Mouse (Mus musculus): ENCODE data around the gene Mpv17. TPM values are rescaled to one million over a fixed set of nuclear protein-coding genes. Genes with fewer than 3 reads are reported as not detected.

The Mpv17 gene
- polyA plus RNA-seq, 1 experiment from 2014 or later = 162 TPM

DNA sequence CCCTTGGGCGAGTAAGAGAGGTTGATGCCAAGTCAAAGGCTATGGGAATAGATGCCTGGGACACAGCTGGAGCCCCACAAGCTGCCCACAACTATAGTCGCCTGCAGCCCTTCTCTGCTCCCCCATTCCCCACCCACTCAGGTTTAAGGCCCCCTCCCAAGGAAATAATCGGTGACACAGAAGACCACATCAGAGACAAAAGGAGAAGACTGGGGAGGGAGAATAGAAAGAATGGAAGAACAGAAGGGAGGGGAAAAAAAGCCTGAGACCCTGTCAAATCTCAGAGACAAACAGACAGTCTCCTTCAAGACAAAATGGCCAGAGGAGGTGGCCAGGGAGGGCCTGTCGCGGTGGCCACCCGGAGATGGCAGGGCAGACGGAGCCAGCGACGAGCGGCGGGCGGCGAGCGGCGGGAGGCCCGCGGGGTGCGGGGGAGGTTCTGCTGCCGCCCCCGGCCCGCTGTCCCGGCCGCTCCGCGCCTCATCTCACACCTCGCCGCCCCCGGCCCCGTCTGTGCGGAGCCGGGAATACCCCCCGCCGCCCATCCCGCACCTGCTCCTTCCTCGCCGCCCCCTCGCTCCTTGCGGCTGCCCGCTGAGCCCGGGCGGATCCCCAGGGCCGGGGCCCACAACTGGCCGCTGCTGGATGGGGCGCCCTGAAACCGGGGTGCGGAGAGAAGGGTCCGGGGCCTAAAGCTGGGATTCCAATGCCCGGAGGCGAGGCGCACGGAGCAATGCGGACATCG, 61.6 kb downstream of the Mpv17 start:
- no peak for ATAC-seq
- ChIA-PET POLR2A (no interaction called here), CTCF (no interaction called here)

More for the DNA sequence above, 61.6 kb downstream of the Mpv17 start:
- DNase-seq (ENCODE audit: low read depth, low spot score) = no peak
- in situ Hi-C loops (cut with MboI; ENCODE audit: low pct_unique_long_range_greater_than_20kb) = no loop called here
- H3K27me3 ChIP-seq = peaks cover 29% of the 10 kb centered on the region
- no peak for TF ChIP-seq CTCF (IDR thresholded peaks at IDR 0.05)

Other genes starting within 250 kb of the Mpv17 start
- gene Ost4, start 246.5 kb downstream of the Mpv17 start, polyA plus RNA-seq (2021) = 262 TPM
- 0.30 TPM for gene Emilin1, start 240.8 kb downstream of the Mpv17 start, polyA plus RNA-seq (2021)
- 45.3 TPM for gene Khk, start 232.8 kb downstream of the Mpv17 start, polyA plus RNA-seq (2021)
- 0.23 TPM for gene Cgref1, start 208.7 kb downstream of the Mpv17 start, polyA plus RNA-seq (2021)
- 226 TPM for gene Preb, start 193.9 kb downstream of the Mpv17 start, polyA plus RNA-seq (2021)
- not detected for gene Tcf23, start 185.6 kb downstream of the Mpv17 start, polyA plus RNA-seq (2021)
- 118 TPM for gene Atraid, start 105.9 kb downstream of the Mpv17 start, polyA plus RNA-seq (2021)
- gene Slc5a6, start 105.3 kb downstream of the Mpv17 start, polyA plus RNA-seq (2021) = 13.2 TPM
- gene Cad, start 99.5 kb downstream of the Mpv17 start, polyA plus RNA-seq (2021) = 39.8 TPM
- gene Dnajc5g, start 48.0 kb downstream of the Mpv17 start, polyA plus RNA-seq (2021) = not detected
- 0.06 TPM for gene Slc30a3, start 46.0 kb downstream of the Mpv17 start, polyA plus RNA-seq (2021)
- not detected for gene Trim54, start 37.5 kb downstream of the Mpv17 start, polyA plus RNA-seq (2021)
- not detected for gene Ucn, start 15.4 kb downstream of the Mpv17 start, polyA plus RNA-seq (2021)
- 3.9 TPM for gene Gm29609, start 25.7 kb upstream of the Mpv17 start, polyA plus RNA-seq (2021)
- gene Gtf3c2, start 25.9 kb upstream of the Mpv17 start, polyA plus RNA-seq (2021) = 63.0 TPM
- 163 TPM for gene Snx17, start 39.0 kb upstream of the Mpv17 start, polyA plus RNA-seq (2021)
- gene Eif2b4, start 39.2 kb upstream of the Mpv17 start, polyA plus RNA-seq (2021) = 78.1 TPM
- 44.0 TPM for gene Zfp513, start 48.1 kb upstream of the Mpv17 start, polyA plus RNA-seq (2021)
- gene Ppm1g, start 66.4 kb upstream of the Mpv17 start, polyA plus RNA-seq (2021) = 194 TPM
- 133 TPM for gene Nrbp1, start 86.6 kb upstream of the Mpv17 start, polyA plus RNA-seq (2021)
- 0.73 TPM for gene Gm9970, start 87.0 kb upstream of the Mpv17 start, polyA plus RNA-seq (2021)
- gene Krtcap3, start 97.4 kb upstream of the Mpv17 start, polyA plus RNA-seq (2021) = 8.6 TPM
- 57.9 TPM for gene Ift172, start 136.9 kb upstream of the Mpv17 start, polyA plus RNA-seq (2021)
- gene Fndc4, start 141.8 kb upstream of the Mpv17 start, polyA plus RNA-seq (2021) = 107 TPM
- 5.9 TPM for gene Gckr, start 143.2 kb upstream of the Mpv17 start, polyA plus RNA-seq (2021)